Mouse (Mus musculus) neural tube, embryonic 12.5 days (tissue): ENCODE data around the gene Mrpl19. TPM values are rescaled to one million over a fixed set of nuclear protein-coding genes. Genes with fewer than 3 reads are reported as not detected.
A peak's percentile ranks its signal among the peaks of the same experiment; 100 is the strongest.

ENCODE experiments used
- ATAC-seq: fragments of 200-750 bp; cut with Nextera tagmentation; 2 replicates; pipeline ENCODE4 v1.8.0; 2017; ENCODE audit warnings: low read depth, mild to moderate bottlenecking, moderate TSS enrichment, moderate library complexity; ENCODE audit not compliant: low FRiP score
- H3K27ac ChIP-seq: fragments of 300-500 bp; sonication (generic); 2 replicates; pipeline ENCODE4 v1.5.1; 2016
- H3K27me3 ChIP-seq: fragments of 300-500 bp; sonication (generic); replicated peaks from 2 replicates; pipeline ENCODE4 v1.6.1; 2016; ENCODE audit warnings: mild to moderate bottlenecking
- H3K36me3 ChIP-seq: fragments of 300-500 bp; sonication (generic); 2 replicates; pipeline ENCODE4 v1.6.1; 2016; ENCODE audit warnings: mild to moderate bottlenecking
- H3K4me1 ChIP-seq: fragments of 300-500 bp; sonication (generic); 2 replicates; pipeline ENCODE4 v1.6.1; 2016
- H3K4me2 ChIP-seq: fragments of 300-500 bp; sonication (generic); replicated peaks from 2 replicates; pipeline ENCODE4 v1.6.1; 2016; ENCODE audit warnings: mild to moderate bottlenecking
- H3K4me3 ChIP-seq: fragments of 300-500 bp; sonication (generic); 2 replicates; pipeline ENCODE4 v1.5.1; 2016
- H3K9ac ChIP-seq: fragments of 300-500 bp; sonication (generic); 2 replicates; pipeline ENCODE4 v1.6.1; 2016; ENCODE audit warnings: mild to moderate bottlenecking
- H3K9me3 ChIP-seq: fragments of 300-500 bp; sonication (generic); 2 replicates; pipeline ENCODE4 v1.6.1; 2016; ENCODE audit warnings: mild to moderate bottlenecking
- WGBS: fragments of 180-500 bp; shearing (Covaris S2); methylation state at CpG from one replicate; pipeline ENCODE4 v1.1.7; 2016; 5-methylcytosine and 5-hydroxymethylcytosine counted together
- polyA plus RNA-seq: library from polyadenylated mRNA; unstranded; fragments of >200 nt; fragmentation: Nextera tagmentation; extraction: Ambion mirVana; gene quantifications from 2 replicates; pipeline ENCODE4 v1.2.1, GENCODE M21; 2016

Mrpl19 gene
- polyA plus RNA-seq, 1 experiment from 2014 or later, result 45.8 TPM

- peak overlapping the region; percentile 68 for H3K4me2 ChIP-seq
- peak; percentile 79 for ATAC-seq
- H3K27me3 ChIP-seq, result no peaks in the 10 kb centered on the region
- H3K9me3 ChIP-seq, result no peaks in the 10 kb centered on the region
- no peak overlapping the region for H3K27ac ChIP-seq
- peaks cover 10% of the 10 kb centered on the region; the same call in 1 of the 2 replicates for H3K4me1 ChIP-seq
- no peak overlapping the region for H3K9ac ChIP-seq
- H3K4me3 ChIP-seq, result peak overlapping the region; percentile 74
- H3K36me3 ChIP-seq, result peaks cover 18% of the 10 kb centered on the region
- WGBS, result 42% methylated on average over 2 of the region's 2 CpGs
These were observed 348 bp upstream of the Mrpl19 start for GRCm38 (mm10) chr6:81966068-81966544.

GRCm38 (mm10) chr6:81960284-81960683, 5.5 kb downstream of the Mrpl19 start:
- Histone ChIP-seq H3K36me3 (peaks cover 71% of the 10 kb centered on the region), H3K27me3 (no peaks in the 10 kb centered on the region), H3K9ac (no peak overlapping the region), H3K4me2 (no peak overlapping the region), H3K4me1 (peaks cover 8% of the 10 kb centered on the region; the same call in 1 of the 2 replicates), H3K4me3 (no peak overlapping the region), H3K9me3 (0 out of 2 replicates have a peak, but pooled peaks cover 4% of the 10 kb centered on the region), H3K27ac (no peak overlapping the region)
- no peak for ATAC-seq
- WGBS, result 93% methylated on average over 1 of the region's 1 CpGs

- WGBS, result 95% methylated on average over 8 of the region's 8 CpGs
- Histone ChIP-seq H3K4me1 (peaks cover 4% of the 10 kb centered on the region; the same call in 1 of the 2 replicates), H3K9me3 (0 out of 2 replicates have a peak, but pooled peaks cover 4% of the 10 kb centered on the region), H3K36me3 (peaks cover 73% of the 10 kb centered on the region), H3K9ac (no peak overlapping the region), H3K27me3 (no peaks in the 10 kb centered on the region), H3K4me3 (no peak overlapping the region), H3K4me2 (no peak overlapping the region), H3K27ac (no peak overlapping the region)
- no peak for ATAC-seq
These were observed 5.9 kb downstream of the Mrpl19 start for GRCm38 (mm10) chr6:81959866-81960265.

- Histone ChIP-seq H3K4me2 (no peak overlapping the region), H3K9me3 (0 out of 2 replicates have a peak, but pooled peaks cover 4% of the 10 kb centered on the region), H3K4me1 (no peaks in the 10 kb centered on the region), H3K4me3 (no peak overlapping the region), H3K36me3 (peaks cover 73% of the 10 kb centered on the region), H3K27me3 (no peaks in the 10 kb centered on the region), H3K9ac (no peak overlapping the region), H3K27ac (no peak overlapping the region)
- 91% methylated on average over 11 of the region's 11 CpGs for WGBS
- ATAC-seq, result no peak
These were observed 7.8 kb downstream of the Mrpl19 start for GRCm38 (mm10) chr6:81957992-81958391.

GRCm38 (mm10) chr6:81956399-81956798, 9.4 kb downstream of the Mrpl19 start:
- 92% methylated on average over 4 of the region's 4 CpGs for WGBS
- Histone ChIP-seq H3K4me3 (no peak overlapping the region), H3K36me3 (peaks cover 76% of the 10 kb centered on the region), H3K9me3 (0 out of 2 replicates have a peak, but pooled peaks cover 4% of the 10 kb centered on the region), H3K9ac (no peak overlapping the region), H3K27me3 (no peaks in the 10 kb centered on the region), H3K27ac (no peak overlapping the region), H3K4me2 (no peak overlapping the region), H3K4me1 (no peaks in the 10 kb centered on the region)
- ATAC-seq, result no peak

- Histone ChIP-seq H3K9me3 (0 out of 2 replicates have a peak, but pooled peaks cover 4% of the 10 kb centered on the region), H3K4me3 (no peak overlapping the region), H3K4me1 (no peaks in the 10 kb centered on the region), H3K27me3 (no peaks in the 10 kb centered on the region), H3K27ac (no peak overlapping the region), H3K4me2 (no peak overlapping the region), H3K36me3 (peaks cover 77% of the 10 kb centered on the region), H3K9ac (no peak overlapping the region)
- WGBS, result 95% methylated on average over 5 of the region's 5 CpGs
- no peak for ATAC-seq
These were observed 10.6 kb downstream of the Mrpl19 start for GRCm38 (mm10) chr6:81955133-81955532.

GRCm38 (mm10) chr6:81946906-81947305, 18.9 kb downstream of the Mrpl19 start:
- H3K4me2 ChIP-seq, result no peak overlapping the region
- H3K9ac ChIP-seq, result no peak overlapping the region
- H3K36me3 ChIP-seq, result peaks cover 75% of the 10 kb centered on the region
- no peak overlapping the region for H3K4me3 ChIP-seq
- ATAC-seq, result no peak
- WGBS, result 96% methylated on average over 6 of the region's 6 CpGs
- H3K4me1 ChIP-seq, result no peaks in the 10 kb centered on the region
- no peak overlapping the region for H3K27ac ChIP-seq
- H3K9me3 ChIP-seq, result no peaks in the 10 kb centered on the region
- H3K27me3 ChIP-seq, result no peaks in the 10 kb centered on the region

- Histone ChIP-seq H3K27me3 (no peaks in the 10 kb centered on the region), H3K36me3 (peaks cover 70% of the 10 kb centered on the region), H3K4me1 (no peaks in the 10 kb centered on the region), H3K9ac (no peak overlapping the region), H3K4me3 (no peak overlapping the region), H3K9me3 (no peaks in the 10 kb centered on the region), H3K4me2 (no peak overlapping the region), H3K27ac (no peak overlapping the region)
- WGBS, result 92% methylated on average over 3 of the region's 3 CpGs
- ATAC-seq, result no peak
These were observed 21.3 kb downstream of the Mrpl19 start for GRCm38 (mm10) chr6:81944432-81944831.

- H3K36me3 ChIP-seq, result peaks cover 63% of the 10 kb centered on the region
- H3K9me3 ChIP-seq, result no peaks in the 10 kb centered on the region
- H3K4me3 ChIP-seq, result no peak overlapping the region
- no peak overlapping the region for H3K27ac ChIP-seq
- no peaks in the 10 kb centered on the region for H3K4me1 ChIP-seq
- no peak for ATAC-seq
- H3K27me3 ChIP-seq, result no peaks in the 10 kb centered on the region
- WGBS, result 83% methylated on average over 2 of the region's 2 CpGs
- no peak overlapping the region for H3K9ac ChIP-seq
- H3K4me2 ChIP-seq, result no peak overlapping the region
These were observed 22.5 kb downstream of the Mrpl19 start for GRCm38 (mm10) chr6:81943281-81943680.

- 92% methylated on average over 5 of the region's 5 CpGs for WGBS
- Histone ChIP-seq H3K9me3 (no peaks in the 10 kb centered on the region), H3K36me3 (peaks cover 51% of the 10 kb centered on the region)
These were observed 24.0 kb downstream of the Mrpl19 start for GRCm38 (mm10) chr6:81941718-81942117.

GRCm38 (mm10) chr6:81933281-81933680, 32.5 kb downstream of the Mrpl19 start:
- Histone ChIP-seq H3K36me3 (peaks cover 62% of the 10 kb centered on the region), H3K4me3 (no peak overlapping the region), H3K27me3 (no peaks in the 10 kb centered on the region), H3K9ac (no peak overlapping the region), H3K27ac (no peak overlapping the region), H3K9me3 (no peaks in the 10 kb centered on the region), H3K4me1 (no peaks in the 10 kb centered on the region), H3K4me2 (no peak overlapping the region)
- WGBS, result 95% methylated on average over 3 of the region's 3 CpGs
- ATAC-seq, result no peak

More at GRCm38 (mm10) chr6:81941718-81942117, 24.0 kb downstream of the Mrpl19 start:
- Histone ChIP-seq H3K4me2 (no peak overlapping the region), H3K9ac (no peak overlapping the region), H3K27ac (no peak overlapping the region), H3K4me1 (no peaks in the 10 kb centered on the region), H3K27me3 (no peaks in the 10 kb centered on the region), H3K4me3 (no peak overlapping the region)
- no peak for ATAC-seq

- no peak for ATAC-seq
- Histone ChIP-seq H3K4me2 (no peak overlapping the region), H3K36me3 (peaks cover 50% of the 10 kb centered on the region), H3K9ac (no peak overlapping the region), H3K27me3 (no peaks in the 10 kb centered on the region), H3K27ac (no peak overlapping the region), H3K4me3 (no peak overlapping the region), H3K9me3 (no peaks in the 10 kb centered on the region), H3K4me1 (peaks cover 3% of the 10 kb centered on the region)
- WGBS, result 96% methylated on average over 4 of the region's 4 CpGs
These were observed 36.4 kb downstream of the Mrpl19 start for GRCm38 (mm10) chr6:81929402-81929801.

GRCm38 (mm10) chr6:81924304-81924703, 41.5 kb downstream of the Mrpl19 start:
- 0 out of 2 replicates have a peak, but pooled peaks have one; percentile 14 for ATAC-seq
- Histone ChIP-seq H3K4me2 (peak overlapping the region; percentile 70), H3K9me3 (no peaks in the 10 kb centered on the region), H3K36me3 (peaks cover 11% of the 10 kb centered on the region), H3K4me3 (peak overlapping the region; percentile 65), H3K27ac (no peak overlapping the region), H3K27me3 (no peaks in the 10 kb centered on the region), H3K9ac (peak overlapping the region; percentile 84; the same call in 1 of the 2 replicates), H3K4me1 (peaks cover 8% of the 10 kb centered on the region)
- 21% methylated on average over 5 of the region's 5 CpGs for whole genome bisulfite sequencing
